Mouse (Mus musculus) forebrain, postnatal 0 days (tissue): ENCODE measurements at regions not wholly inside any gene's neighbourhood (a gene's known extent, or its start where the extent isn't known, plus 50 kb on each side); places are given as distances from the start of the nearest gene placed in this dataset.
A peak's percentile ranks its signal among the peaks of the same experiment; 100 is the strongest.
"Not testable (repeated sequence)": the region's sequence is repeated elsewhere in the genome, so short reads cannot be mapped to it uniquely, and the experiment has no call there.

Experiments
- ATAC-seq: fragments of 200-750 bp; cut with Nextera tagmentation; 2 replicates; pipeline ENCODE4 v1.8.0; 2017; ENCODE audit warnings: mild to moderate bottlenecking, moderate library complexity
- DNase-seq: peaks from one replicate; pipeline ENCODE4 v3.0.0-alpha.2; 2015
- H3K27ac ChIP-seq: fragments of 300-500 bp; sonication (generic); 2 replicates; pipeline ENCODE4 v1.5.1; 2014; ENCODE audit warnings: low read depth, mild to moderate bottlenecking, antibody characterized with exemption, low read length, moderate library complexity, mixed read lengths
- H3K27me3 ChIP-seq: fragments of 300-500 bp; sonication (generic); 2 replicates; pipeline ENCODE4 v1.6.1; 2014; ENCODE audit warnings: mild to moderate bottlenecking, low read length, mixed read lengths; ENCODE audit not compliant: insufficient read depth
- H3K36me3 ChIP-seq: fragments of 300-500 bp; sonication (generic); 2 replicates; pipeline ENCODE4 v1.6.1; 2014; ENCODE audit warnings: mild to moderate bottlenecking, moderate library complexity; ENCODE audit not compliant: insufficient read depth
- H3K4me1 ChIP-seq: fragments of 300-500 bp; sonication (generic); 2 replicates; pipeline ENCODE4 v1.6.1; 2014; ENCODE audit warnings: antibody characterized with exemption; ENCODE audit not compliant: insufficient read depth
- H3K4me2 ChIP-seq: fragments of 300-500 bp; sonication (generic); 2 replicates; pipeline ENCODE4 v1.6.1; 2014; ENCODE audit warnings: low read depth, mild to moderate bottlenecking, moderate library complexity
- H3K4me3 ChIP-seq: fragments of 300-500 bp; sonication (generic); 2 replicates; pipeline ENCODE4 v1.5.1; 2014; ENCODE audit warnings: low read depth, low read length, mixed read lengths
- H3K9ac ChIP-seq: fragments of 300-500 bp; sonication (generic); 2 replicates; pipeline ENCODE4 v1.6.1; 2014; ENCODE audit warnings: mild to moderate bottlenecking
- H3K9me3 ChIP-seq: fragments of 300-500 bp; sonication (generic); 2 replicates; pipeline ENCODE4 v1.6.1; 2016; ENCODE audit warnings: low read length
- CTCF ChIP-seq: sonication (generic); IDR thresholded peaks from 2 replicates; pipeline ENCODE4 v1.5.1; 2016; ENCODE audit warnings: antibody characterized with exemption, control low read depth, low read depth
- WGBS: fragments of 180-500 bp; shearing (Covaris S2); extraction: QIAGEN DNeasy Blood & Tissue Kit; methylation state at CpG from one replicate; pipeline ENCODE4 v1.1.7; 2014; 5-methylcytosine and 5-hydroxymethylcytosine counted together

DNA sequence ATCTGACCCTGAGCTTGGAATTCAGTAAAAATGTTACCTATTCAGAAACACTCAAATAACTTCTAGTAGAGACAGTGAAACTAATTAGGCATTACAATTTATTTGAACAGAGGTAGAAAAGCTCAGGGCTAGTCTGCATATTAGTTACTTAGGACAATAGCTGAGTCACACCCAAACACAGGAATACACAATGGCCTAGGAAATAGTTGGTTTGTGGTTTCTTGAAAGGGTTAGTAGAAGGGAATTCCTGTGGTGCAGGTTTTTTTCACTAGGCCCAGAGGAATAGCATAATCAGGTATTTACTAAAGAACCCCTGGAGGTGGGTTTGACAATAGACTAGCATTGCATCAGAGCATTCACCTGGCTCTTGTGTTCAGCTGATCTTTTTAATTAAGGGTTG is 513.9 kb downstream of the Dnajb9 start:
- H3K9ac ChIP-seq, H3K27ac ChIP-seq, H3K27me3 ChIP-seq, H3K36me3 ChIP-seq, DNase-seq, ATAC-seq, H3K9me3 ChIP-seq, H3K4me2 ChIP-seq, H3K4me1 ChIP-seq, H3K4me3 ChIP-seq: not testable (repeated sequence)

DNA sequence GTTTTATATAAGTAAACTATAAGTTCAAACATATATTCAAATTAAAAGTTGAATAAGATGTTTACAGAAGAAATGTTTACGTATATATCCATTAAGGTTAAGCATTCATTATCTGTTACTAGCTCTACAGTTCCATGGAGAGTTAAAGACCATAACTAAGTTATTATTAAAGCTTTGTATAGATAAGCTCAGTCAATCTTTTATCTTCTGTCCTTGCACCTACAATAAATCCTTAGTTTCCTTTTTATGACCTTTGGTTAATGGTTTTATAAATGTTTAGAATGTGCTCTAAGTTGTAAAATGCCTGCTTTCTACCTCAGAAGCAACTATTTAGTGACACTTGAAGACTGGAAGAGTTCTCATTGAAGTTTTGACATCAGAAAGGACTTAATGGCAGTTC is 562.1 kb downstream of the Dnajb9 start:
- Histone ChIP-seq H3K4me3 (no peak overlapping the region), H3K27ac (no peak overlapping the region), H3K4me2 (no peak overlapping the region), H3K27me3 (no peaks in the 10 kb centered on the region), H3K9ac (no peak overlapping the region), H3K9me3 (no peaks in the 10 kb centered on the region), H3K36me3 (no peaks in the 10 kb centered on the region), H3K4me1 (no peaks in the 10 kb centered on the region)
- WGBS = 93% methylated on average over 1 of the region's 1 CpGs
- ATAC-seq (no peak), DNase-seq (no peak)
- TF ChIP-seq CTCF = no peak

DNA sequence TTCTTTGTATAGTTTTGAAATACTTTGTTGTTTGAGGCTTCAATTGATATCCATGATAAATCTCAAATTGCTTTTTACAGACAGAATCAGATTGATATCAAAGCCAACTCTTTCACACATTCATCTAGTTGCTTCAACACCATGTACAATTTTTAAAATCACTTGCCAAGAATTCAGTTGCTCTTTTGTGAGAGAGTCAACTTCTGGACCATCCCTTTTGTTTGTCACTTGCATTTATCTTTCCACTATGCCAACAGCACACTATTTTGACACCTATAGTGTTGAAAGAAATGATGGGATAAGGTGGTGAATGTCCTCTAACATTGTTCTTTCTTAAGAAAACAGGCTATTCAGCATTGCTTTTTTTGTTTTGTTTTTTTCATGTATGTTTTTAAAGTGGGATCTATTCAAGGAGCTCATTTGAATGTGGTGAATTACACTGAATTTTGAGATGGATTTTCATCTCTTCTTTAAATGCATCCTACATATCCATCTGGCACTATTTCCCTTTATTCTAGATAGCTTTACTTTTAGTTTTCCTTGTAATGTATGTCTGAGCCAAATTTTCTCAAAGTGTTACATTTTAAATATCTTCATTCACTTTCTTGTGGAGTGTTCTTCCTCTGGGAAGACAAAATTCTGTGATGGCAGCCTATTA is 568.8 kb downstream of the Dnajb9 start:
- Histone ChIP-seq H3K4me3 (no peak overlapping the region), H3K36me3 (no peaks in the 10 kb centered on the region), H3K27me3 (no peaks in the 10 kb centered on the region), H3K4me2 (no peak overlapping the region), H3K27ac (no peak overlapping the region), H3K9ac (no peak overlapping the region), H3K4me1 (no peaks in the 10 kb centered on the region), H3K9me3 (no peaks in the 10 kb centered on the region)
- DNase-seq = peak; percentile 29
- no peak for TF ChIP-seq CTCF
- peak; percentile 80 for ATAC-seq
